Mouse (Mus musculus) heart, postnatal 0 days (tissue): ENCODE data around the gene Pex16. TPM values are rescaled to one million over a fixed set of nuclear protein-coding genes. Genes with fewer than 3 reads are reported as not detected.

Experiments
- ATAC-seq: fragments of 200-750 bp; cut with Nextera tagmentation; 2 replicates; pipeline ENCODE4 v1.8.0; 2017; ENCODE audit warnings: low read depth, moderate number of reproducible peaks, moderate library complexity; ENCODE audit not compliant: insufficient read depth
- DNase-seq: peaks from one replicate; pipeline ENCODE4 v3.0.0-alpha.2; 2016; ENCODE audit warnings: low spot score
- H3K27ac ChIP-seq: fragments of 300-500 bp; sonication (generic); 2 replicates; pipeline ENCODE4 v1.5.1; 2014; ENCODE audit warnings: low read depth, mild to moderate bottlenecking
- H3K27me3 ChIP-seq: fragments of 300-500 bp; sonication (generic); 2 replicates; pipeline ENCODE4 v1.6.1; 2014; ENCODE audit warnings: low read length, mixed read lengths; ENCODE audit not compliant: control insufficient read depth, insufficient read depth
- H3K36me3 ChIP-seq: fragments of 300-500 bp; sonication (generic); replicated peaks from 2 replicates; pipeline ENCODE4 v1.6.1; 2014; ENCODE audit warnings: low read length, mixed read lengths; ENCODE audit not compliant: control insufficient read depth, insufficient read depth
- H3K4me1 ChIP-seq: fragments of 300-500 bp; sonication (generic); 2 replicates; pipeline ENCODE4 v1.6.1; 2014; ENCODE audit warnings: antibody characterized with exemption; ENCODE audit not compliant: control insufficient read depth, insufficient read depth
- H3K4me2 ChIP-seq: fragments of 300-500 bp; sonication (generic); 2 replicates; pipeline ENCODE4 v1.6.1; 2014; ENCODE audit warnings: low read depth, mild to moderate bottlenecking, low read length, moderate library complexity
- H3K4me3 ChIP-seq: fragments of 300-500 bp; sonication (generic); 2 replicates; pipeline ENCODE4 v1.5.1; 2014; ENCODE audit warnings: low read depth, low read length
- H3K9ac ChIP-seq: fragments of 300-500 bp; sonication (generic); replicated peaks from 2 replicates; pipeline ENCODE4 v1.6.1; 2014; ENCODE audit warnings: low read depth, low read length, mixed read lengths
- H3K9me3 ChIP-seq: fragments of 300-500 bp; sonication (generic); replicated peaks from 2 replicates; pipeline ENCODE4 v1.6.1; 2016; ENCODE audit warnings: low read length; ENCODE audit not compliant: control insufficient read depth
- CTCF ChIP-seq: IDR thresholded peaks from 2 replicates; pipeline ENCODE4 v1.5.1; 2016; ENCODE audit warnings: antibody characterized with exemption, control low read depth, low read depth
- EP300 ChIP-seq: IDR thresholded peaks from 2 replicates; pipeline ENCODE4 v1.6.1; 2016; ENCODE audit warnings: antibody characterized with exemption, low read depth
- WGBS: fragments of 180-500 bp; shearing (Covaris S2); extraction: QIAGEN DNeasy Blood & Tissue Kit; methylation state at CpG from one replicate; pipeline ENCODE4 v1.1.7; 2014; 5-methylcytosine and 5-hydroxymethylcytosine counted together
- polyA plus RNA-seq: library from polyadenylated mRNA; unstranded; fragments of >200 nt; fragmentation: Nextera tagmentation; extraction: Ambion mirVana; gene quantifications from 2 replicates; pipeline ENCODE4 v1.2.1, GENCODE M21; 2015
- total RNA-seq: library from RNA; depleted of rRNA; stranded (reverse); fragments of >200 nt; gene quantifications from 2 replicates; pipeline ENCODE4 v1.2.3, GENCODE M21; 2014; ENCODE audit warnings: low replicate concordance

Gene Pex16
- total and polyA plus RNA-seq, 2 experiments from 2014 or later = 14.1 to 27.7 TPM

- peaks cover 17% of the 10 kb centered on the region for H3K27me3 ChIP-seq
These were observed 1.3 kb downstream of the Pex16 start for GRCm38 (mm10) chr2:92375788-92376187.

DNA sequence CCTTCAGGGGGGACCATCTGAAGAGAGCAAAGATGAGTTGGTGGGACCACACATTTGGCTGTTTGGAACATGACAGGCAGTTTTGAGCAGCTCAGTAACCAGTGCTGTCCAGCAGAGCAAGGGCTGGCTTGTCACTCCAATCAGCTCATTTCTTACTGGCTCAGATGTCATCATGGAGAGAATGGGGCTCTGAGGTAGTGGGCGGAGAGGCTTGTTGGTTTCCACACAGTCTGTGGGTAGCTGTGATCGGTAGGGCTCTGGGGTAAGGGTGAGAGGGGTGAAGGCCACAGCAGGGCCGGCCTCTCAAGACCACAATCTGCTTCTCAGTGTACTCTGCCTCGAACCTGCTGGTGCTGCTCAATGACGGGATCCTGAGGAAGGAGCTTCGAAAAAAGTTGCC, 1.8 kb downstream of the Pex16 start:
- 80% methylated on average over 6 of the region's 6 CpGs for WGBS
- peak overlapping the region; percentile 87; the same call in 1 of the 2 replicates for H3K9ac ChIP-seq
- DNase-seq (no peak), ATAC-seq (no peak)
- peak overlapping the region; percentile 83; the same call in 1 of the 2 replicates for H3K4me3 ChIP-seq
- no peak overlapping the region for H3K27ac ChIP-seq
- no peaks in the 10 kb centered on the region for H3K9me3 ChIP-seq
- TF ChIP-seq EP300 = no peak
- no peak for TF ChIP-seq CTCF
- H3K27me3 ChIP-seq = peaks cover 12% of the 10 kb centered on the region
- H3K4me2 ChIP-seq = peak overlapping the region; percentile 98
- peaks cover 43% of the 10 kb centered on the region for H3K36me3 ChIP-seq
- peaks cover 13% of the 10 kb centered on the region; the same call in 1 of the 2 replicates for H3K4me1 ChIP-seq

More at GRCm38 (mm10) chr2:92375788-92376187, 1.3 kb downstream of the Pex16 start:
- peak overlapping the region; percentile 85 for H3K27ac ChIP-seq
- H3K4me2 ChIP-seq = peak overlapping the region; percentile 98
- peak overlapping the region; percentile 87 for H3K9ac ChIP-seq
- ATAC-seq = no peak
- WGBS = 9% methylated on average over 10 of the region's 10 CpGs
- peak overlapping the region; percentile 83 for H3K4me3 ChIP-seq
- H3K9me3 ChIP-seq = no peaks in the 10 kb centered on the region
- H3K4me1 ChIP-seq = peaks cover 13% of the 10 kb centered on the region; the same call in 1 of the 2 replicates
- peaks cover 38% of the 10 kb centered on the region for H3K36me3 ChIP-seq
- no peak for DNase-seq
- no peak for TF ChIP-seq CTCF
- no peak for TF ChIP-seq EP300

DNA sequence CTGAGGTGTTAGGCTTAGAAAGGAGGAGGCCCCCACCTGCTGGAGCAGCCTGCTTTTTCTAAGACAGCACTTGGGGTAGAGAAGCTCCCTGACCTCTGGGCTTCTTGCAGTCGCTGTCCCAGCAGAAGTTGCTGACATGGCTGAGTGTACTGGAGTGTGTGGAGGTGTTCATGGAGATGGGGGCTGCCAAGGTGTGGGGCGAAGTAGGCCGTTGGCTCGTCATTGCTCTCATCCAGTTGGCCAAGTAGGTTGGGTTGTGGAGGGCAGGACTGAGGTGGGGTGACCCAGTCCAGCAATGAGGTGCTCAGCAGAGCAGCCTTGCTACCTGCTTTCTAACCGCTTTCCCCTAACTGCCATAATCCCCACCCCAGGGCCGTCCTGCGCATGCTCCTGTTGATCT, 2.8 kb downstream of the Pex16 start:
- peaks cover 53% of the 10 kb centered on the region for H3K36me3 ChIP-seq
- H3K4me3 ChIP-seq = no peak overlapping the region
- 89% methylated on average over 7 of the region's 7 CpGs for WGBS
- H3K9me3 ChIP-seq = no peaks in the 10 kb centered on the region
- peaks cover 13% of the 10 kb centered on the region; the same call in 1 of the 2 replicates for H3K4me1 ChIP-seq
- TF ChIP-seq CTCF (no peak), EP300 (no peak)
- H3K27me3 ChIP-seq = peaks cover 2% of the 10 kb centered on the region; the same call in 1 of the 2 replicates
- no peak overlapping the region for H3K4me2 ChIP-seq
- DNase-seq (no peak), ATAC-seq (no peak)
- no peak overlapping the region for H3K27ac ChIP-seq
- H3K9ac ChIP-seq = no peak overlapping the region

- no peak for TF ChIP-seq EP300
- no peak for TF ChIP-seq CTCF
- WGBS = 80% methylated on average over 17 of the region's 17 CpGs
- Histone ChIP-seq H3K4me1 (peaks cover 9% of the 10 kb centered on the region; the same call in 1 of the 2 replicates), H3K4me3 (no peak overlapping the region), H3K27ac (no peak overlapping the region), H3K27me3 (no peaks in the 10 kb centered on the region), H3K9me3 (no peaks in the 10 kb centered on the region), H3K4me2 (no peak overlapping the region), H3K9ac (no peak overlapping the region), H3K36me3 (peaks cover 61% of the 10 kb centered on the region)
- no peak for DNase-seq
- no peak for ATAC-seq
These were observed 5.5 kb downstream of the Pex16 start for GRCm38 (mm10) chr2:92379783-92380494.

GRCm38 (mm10) chr2:92380495-92381050, 6.1 kb downstream of the Pex16 start:
- no peaks in the 10 kb centered on the region for H3K27me3 ChIP-seq
- ATAC-seq (no peak), DNase-seq (no peak)
- H3K4me3 ChIP-seq = no peak overlapping the region
- H3K36me3 ChIP-seq = peaks cover 61% of the 10 kb centered on the region
- H3K27ac ChIP-seq = no peak overlapping the region
- H3K4me2 ChIP-seq = no peak overlapping the region
- no peak overlapping the region for H3K9ac ChIP-seq
- 65% methylated on average over 6 of the region's 6 CpGs for WGBS
- TF ChIP-seq EP300 = no peak
- no peaks in the 10 kb centered on the region for H3K9me3 ChIP-seq
- peaks cover 8% of the 10 kb centered on the region; the same call in 1 of the 2 replicates for H3K4me1 ChIP-seq
